In genomic region chr9:21104814-21105213, GRCm38 (mm10) we compare ENCODE assay signal across 16 mouse cellular contexts. TPM values are rescaled to one million over a fixed set of nuclear protein-coding genes. Genes with fewer than 3 reads are reported as not detected.
"Had no signal": no experiment of that assay in that cellular context is flagged by ENCODE, and none has a peak within 500 bp of the region (broad histone marks: within the 10 kb centered on the region; RNA-seq: fewer than 3 reads in every experiment).

No protein-coding gene starts in this region.

- H3K27me3 ChIP-seq: midbrain, embryonic 13.5 days; midbrain, embryonic 15.5 days; neural tube, embryonic 12.5 days; stomach, embryonic 15.5 days had no signal

- H3K9ac ChIP-seq: lung, embryonic 14.5 days; midbrain, embryonic 13.5 days; midbrain, embryonic 15.5 days; neural tube, embryonic 12.5 days; stomach, embryonic 15.5 days had no signal

- DNase-seq: lung, adult 18-20 months; lung, postnatal 10 days; lung, postnatal 4 days; right cerebral cortex, postnatal 14 days; thymus, adult 2 months; thymus, postnatal 25 days; thymus, postnatal 4 days had no signal

- H3K4me1 ChIP-seq: midbrain, embryonic 15.5 days; neural tube, embryonic 12.5 days; stomach, embryonic 15.5 days had no signal

- H3K4me3 ChIP-seq: midbrain, embryonic 10.5 days; midbrain, embryonic 13.5 days; midbrain, embryonic 15.5 days; neural tube, embryonic 12.5 days; stomach, embryonic 15.5 days had no signal

- H3K9me3 ChIP-seq: midbrain, embryonic 10.5 days; midbrain, embryonic 13.5 days; midbrain, embryonic 15.5 days; neural tube, embryonic 12.5 days; stomach, embryonic 15.5 days had no signal

- ATAC-seq: midbrain, embryonic 13.5 days; midbrain, embryonic 15.5 days had no signal

- H3K27ac ChIP-seq: midbrain, embryonic 13.5 days; midbrain, embryonic 15.5 days; neural tube, embryonic 12.5 days; stomach, embryonic 15.5 days; stomach, postnatal 0 days had no signal

- H3K36me3 ChIP-seq: midbrain, embryonic 15.5 days; stomach, embryonic 15.5 days had no signal

- H3K4me2 ChIP-seq: lung, embryonic 14.5 days; midbrain, embryonic 13.5 days; midbrain, embryonic 15.5 days; neural tube, embryonic 12.5 days; stomach, embryonic 15.5 days had no signal

RNA-seq across cellular contexts. Expression of gene Gm49373, which starts 31.9 kb away (rescaled TPM):
- total RNA-seq: megakaryocyte-erythroid progenitor cell, adult 5-6 weeks; monocyte, adult 5-6 weeks had no signal
